Mouse (Mus musculus): ENCODE data around the gene Slc22a4.
A peak's percentile ranks its signal among the peaks of the same experiment; 100 is the strongest.

Slc22a4 gene

GRCm38 (mm10) chr11:54028044-54028951 lies at the start of gene Slc22a4:
Gene Slc22a4, minus strand, starts transcription at chr11:54028090.
- DNase-seq (ENCODE audit: low spot score): peak; percentile 82

- no peak for DNase-seq (ENCODE audit: low spot score)
Observed at GRCm38 (mm10) chr11:54076101-54076500, 48.2 kb upstream of the Slc22a4 start.

DNA sequence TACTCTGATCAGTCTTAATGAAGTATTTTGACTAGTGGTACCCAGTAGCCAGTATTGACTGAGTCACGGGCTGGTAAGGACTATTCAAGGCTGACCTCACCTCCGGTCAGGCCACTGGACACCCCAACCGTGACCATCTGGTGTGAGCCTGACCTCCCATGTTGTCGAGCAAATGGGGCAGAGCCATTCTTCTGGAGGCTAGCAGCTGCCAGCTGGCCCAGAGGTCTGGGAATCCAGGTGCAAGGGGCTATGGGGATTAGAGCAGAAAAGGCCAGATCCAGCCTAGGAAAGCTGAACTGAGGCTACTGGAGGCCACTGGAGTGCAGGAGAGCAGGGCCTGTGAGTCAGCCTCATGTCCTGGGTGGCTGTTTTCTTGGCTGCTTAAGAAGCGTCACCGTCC lies 47.5 kb upstream of the Slc22a4 start:
- DNase-seq (ENCODE audit: low spot score): peak; percentile 37

- DNase-seq (ENCODE audit: low spot score): peak; percentile 45
Observed at GRCm38 (mm10) chr11:54073291-54073690, 45.4 kb upstream of the Slc22a4 start.

DNA sequence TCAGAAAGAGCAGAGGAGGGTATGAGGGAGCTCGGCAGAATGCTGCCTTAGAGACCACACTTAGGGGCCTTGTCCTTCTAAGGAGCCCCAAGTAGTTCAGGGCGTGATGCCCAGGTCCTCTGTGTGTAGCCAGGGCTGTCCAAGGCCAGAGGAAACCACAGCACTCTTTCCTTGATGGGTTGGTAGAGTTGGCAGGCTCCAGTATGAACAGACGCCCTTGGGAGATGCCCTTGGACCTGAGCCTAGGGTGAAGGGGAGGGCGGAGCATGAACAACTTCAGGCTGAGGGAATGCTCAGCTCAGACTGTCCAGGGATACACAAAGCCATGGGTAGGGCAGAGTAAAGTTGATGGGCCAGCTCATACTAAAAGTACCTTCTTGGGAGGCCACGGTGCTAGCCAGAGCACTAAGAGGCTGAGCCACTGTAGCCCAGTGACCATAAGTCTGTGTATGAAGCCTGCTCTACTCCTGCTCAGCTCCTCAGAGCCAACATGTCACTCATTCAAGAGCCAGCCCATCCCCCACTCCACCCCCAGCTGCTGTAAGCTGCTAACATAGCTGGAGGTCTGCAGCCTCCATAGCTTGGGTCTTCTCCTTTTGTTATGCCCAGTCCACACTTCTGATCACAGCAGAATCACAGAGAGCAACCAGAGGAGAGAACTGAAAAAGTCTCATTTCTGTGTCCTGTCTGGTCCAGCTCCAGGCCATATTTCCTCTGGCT lies 44.0 kb upstream of the Slc22a4 start:
- peak; percentile 70 for DNase-seq (ENCODE audit: low spot score)

- peak; percentile 87 for DNase-seq (ENCODE audit: low spot score)
Observed at GRCm38 (mm10) chr11:54068520-54069371, 40.9 kb upstream of the Slc22a4 start, which contains the start of gene Pdlim4. Gene Pdlim4, minus strand, starts transcription at chr11:54069014.

DNA sequence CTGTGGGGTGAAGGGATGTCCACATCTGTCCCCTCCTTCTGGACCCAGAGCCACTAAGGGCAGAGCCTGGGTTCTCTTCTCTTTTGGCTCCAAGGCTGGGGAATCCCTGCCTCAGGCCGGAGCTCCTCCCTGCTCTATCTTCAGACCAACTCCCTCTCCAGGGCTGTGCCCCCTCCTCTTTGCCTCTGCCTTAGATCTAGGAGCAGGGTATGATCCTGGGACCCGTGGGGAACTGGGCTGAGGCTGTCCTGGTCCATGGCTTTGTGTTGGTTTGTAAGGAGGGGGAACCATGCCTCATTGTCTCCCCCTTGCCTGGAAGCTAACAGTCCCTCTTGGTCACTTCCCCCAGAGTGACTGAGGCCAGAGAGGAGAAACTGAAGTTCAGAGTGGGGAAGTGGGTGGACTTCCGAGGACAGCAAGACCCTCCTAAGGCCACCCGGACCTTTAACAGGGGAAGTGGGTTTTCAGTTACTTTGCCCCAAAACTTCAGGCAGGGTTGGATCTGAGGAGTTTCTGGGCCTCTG lies 40.2 kb upstream of the Slc22a4 start:
- no peak for DNase-seq (ENCODE audit: low spot score)

DNA sequence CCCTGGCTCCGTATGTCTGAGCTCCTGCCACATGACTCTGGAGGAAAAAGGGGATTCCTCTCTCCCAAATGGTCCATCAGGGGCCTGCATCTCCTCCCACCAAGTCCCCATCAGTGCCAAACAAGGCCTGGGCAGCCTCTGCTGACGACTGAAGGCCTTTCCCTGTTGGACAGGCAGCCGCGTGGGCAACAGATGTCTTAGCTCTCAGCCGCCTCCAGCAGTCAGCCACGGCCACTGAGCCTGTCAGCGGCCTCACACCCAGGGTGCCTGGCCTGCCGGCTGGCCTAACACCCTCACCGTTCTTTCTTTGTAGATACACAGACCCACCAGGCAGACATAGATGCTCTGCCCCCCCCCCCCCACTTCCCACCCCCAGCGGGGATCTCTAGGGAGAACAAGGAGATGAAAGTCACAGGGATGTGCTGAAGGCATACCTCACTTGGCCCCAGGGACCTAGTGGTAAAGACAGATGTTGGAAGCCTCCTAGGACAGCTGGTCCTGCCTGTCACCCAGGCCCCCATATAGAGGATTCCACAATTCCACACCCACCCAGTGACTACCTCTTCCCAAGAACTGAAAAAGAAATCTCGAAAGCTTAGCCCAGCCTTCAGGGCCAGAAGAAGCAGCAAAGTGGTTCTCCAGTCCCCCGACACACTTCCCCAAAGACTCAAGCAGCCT lies 39.6 kb upstream of the Slc22a4 start:
- DNase-seq (ENCODE audit: low spot score): no peak

- DNase-seq (ENCODE audit: low spot score): no peak
Observed at GRCm38 (mm10) chr11:54066400-54066799, 38.5 kb upstream of the Slc22a4 start.

DNA sequence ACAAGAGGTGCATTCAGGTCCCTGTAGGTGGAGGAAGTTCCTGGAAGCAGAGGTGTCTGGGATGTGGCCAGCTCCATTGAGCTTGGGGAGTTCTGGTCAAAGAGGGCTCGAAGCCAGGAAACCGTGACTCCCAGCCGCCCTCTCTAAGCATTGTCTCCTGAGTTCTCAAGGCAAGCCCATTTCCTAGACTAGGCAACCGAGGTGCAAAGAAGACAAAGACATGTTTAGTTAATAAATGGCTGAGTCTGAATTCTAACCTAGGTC lies 38.0 kb upstream of the Slc22a4 start:
- no peak for DNase-seq (ENCODE audit: low spot score)

DNA sequence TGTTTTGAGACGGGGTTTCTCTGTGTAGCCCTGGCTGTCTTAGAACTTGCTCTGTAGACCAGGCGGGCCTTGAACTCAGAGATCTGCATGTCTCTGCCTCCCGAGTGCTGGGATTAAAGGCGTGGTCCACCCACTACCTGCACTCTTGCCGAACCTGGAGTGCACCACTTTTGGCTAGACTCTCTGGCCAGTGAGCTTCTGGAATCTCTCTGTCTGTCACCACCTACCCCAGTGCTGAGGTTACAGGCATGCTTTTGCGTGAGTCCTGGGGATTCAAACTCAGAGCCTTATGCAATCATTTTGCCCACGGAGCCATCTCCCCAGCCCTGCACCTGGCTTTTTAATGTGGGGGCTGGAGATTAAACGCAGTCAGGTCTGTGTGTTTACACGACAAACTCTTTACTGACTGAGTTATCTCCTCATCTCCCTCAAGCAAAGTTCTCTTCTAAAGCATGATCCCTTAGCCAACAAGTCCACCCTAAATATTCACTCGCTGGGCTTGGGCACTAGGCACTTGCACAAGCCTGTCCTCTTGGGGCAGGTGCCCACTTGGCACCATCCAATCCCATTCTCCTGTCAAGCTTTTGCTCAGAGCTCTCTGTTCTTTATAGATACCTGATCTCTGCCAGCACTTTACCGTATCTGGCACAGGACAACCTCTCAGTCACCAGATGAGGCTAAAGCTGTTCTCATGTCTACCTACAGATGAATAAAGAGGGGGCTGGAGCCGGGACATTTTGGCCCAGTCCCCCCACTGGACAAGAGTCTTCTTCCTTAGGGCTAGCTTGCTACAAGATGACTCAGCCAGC lies 37.4 kb upstream of the Slc22a4 start:
- DNase-seq (ENCODE audit: low spot score): no peak

DNA sequence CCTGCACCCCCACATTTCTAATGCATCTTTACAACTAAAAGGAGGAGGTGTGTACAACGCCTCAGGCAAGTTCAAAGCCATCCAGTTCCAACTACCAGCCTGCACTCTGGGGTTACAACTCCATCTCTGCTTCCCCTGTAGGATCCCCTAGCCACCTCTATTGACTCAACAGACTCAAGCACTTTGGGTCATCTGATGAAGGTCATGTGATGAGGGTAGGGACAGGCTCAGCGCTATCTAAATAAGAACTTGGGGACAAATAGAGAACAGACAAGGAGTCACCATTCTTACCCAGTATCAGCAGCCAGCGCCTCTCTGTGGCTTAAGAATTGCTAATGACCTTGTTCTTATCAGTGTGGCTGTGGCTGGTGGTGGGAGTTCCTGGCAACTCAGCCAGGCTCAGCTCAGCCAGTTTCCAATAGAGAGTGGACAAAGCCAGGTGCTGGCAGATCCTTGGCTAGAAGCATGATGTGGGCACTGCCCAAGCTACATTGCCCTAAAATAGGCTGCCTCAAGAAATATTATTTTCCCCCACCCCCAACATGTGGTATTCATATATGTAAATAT lies 36.6 kb upstream of the Slc22a4 start:
- no peak for DNase-seq (ENCODE audit: low spot score)

DNA sequence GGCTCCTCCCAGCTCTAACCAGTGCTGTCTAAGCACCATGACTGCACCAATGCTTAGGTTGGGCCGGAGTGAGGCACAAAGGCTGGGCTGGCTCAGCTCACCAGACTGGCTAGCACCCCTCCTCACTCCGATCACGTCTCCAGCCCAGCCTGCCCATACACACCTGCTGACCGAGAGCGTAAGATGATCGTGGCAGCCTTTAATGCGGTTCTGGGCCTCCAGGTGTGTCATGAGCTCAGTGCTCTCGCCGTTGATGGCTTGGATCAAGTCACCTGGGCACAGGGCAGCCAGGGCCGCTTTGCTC lies 35.5 kb upstream of the Slc22a4 start:
- DNase-seq (ENCODE audit: low spot score): no peak

DNA sequence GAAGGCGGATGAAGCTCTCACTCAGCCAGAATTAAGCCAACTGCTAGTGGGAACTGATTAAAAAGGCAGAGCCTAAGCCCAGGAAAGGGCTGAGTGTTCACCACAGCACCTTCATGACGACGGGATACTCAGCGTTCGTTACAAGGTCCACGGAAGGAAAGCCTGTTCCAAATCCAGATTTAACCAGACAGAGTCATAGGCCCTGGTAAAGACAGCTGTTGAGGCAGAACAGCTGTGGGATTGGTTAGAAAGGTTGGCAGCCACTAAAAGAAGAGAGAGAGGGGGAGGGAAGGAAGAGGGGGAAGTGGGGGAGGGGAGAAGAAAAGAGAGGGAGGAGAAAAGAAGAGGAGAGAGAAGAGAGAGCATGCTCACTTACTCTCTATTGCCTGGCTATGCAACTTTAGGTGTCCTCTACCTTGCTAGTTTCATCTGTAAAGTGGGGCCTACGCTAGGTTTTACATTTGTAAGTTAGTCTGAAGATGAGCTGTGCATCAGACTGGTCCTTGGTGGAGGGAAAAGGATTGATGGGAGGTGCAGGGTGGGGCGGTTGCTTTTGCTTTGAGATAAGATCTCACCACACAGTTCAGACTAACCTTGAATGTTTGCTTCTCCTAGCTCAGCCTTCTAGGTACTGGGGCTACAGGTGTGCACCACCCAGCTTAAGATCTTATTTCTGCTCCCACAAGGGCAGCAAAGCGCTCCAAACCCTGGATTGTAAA lies 35.0 kb upstream of the Slc22a4 start:
- DNase-seq (ENCODE audit: low spot score): no peak

- no peak for DNase-seq (ENCODE audit: low spot score)
Observed at GRCm38 (mm10) chr11:54062086-54062752, 34.3 kb upstream of the Slc22a4 start.

DNA sequence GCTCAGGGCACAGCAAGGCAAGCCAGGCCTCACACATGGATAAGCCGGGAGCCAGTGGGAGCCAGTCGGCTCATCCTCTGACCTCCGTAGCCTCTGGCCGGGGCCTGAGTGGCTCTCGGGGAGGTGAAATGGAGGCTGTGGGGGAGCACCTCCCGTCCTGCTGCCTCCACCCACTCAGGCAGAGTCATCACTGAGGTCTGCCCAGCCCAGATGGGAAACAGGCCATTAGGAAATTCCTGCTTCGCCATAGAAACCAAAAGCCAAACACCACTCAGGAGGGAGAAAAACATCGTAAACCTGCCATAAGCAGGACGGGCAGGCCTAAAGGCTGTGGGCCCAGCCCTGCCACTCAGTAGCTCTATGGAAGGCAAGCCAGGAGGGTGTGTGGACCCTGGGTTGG lies 32.4 kb upstream of the Slc22a4 start:
- peak; percentile 57 for DNase-seq (ENCODE audit: low spot score)

DNA sequence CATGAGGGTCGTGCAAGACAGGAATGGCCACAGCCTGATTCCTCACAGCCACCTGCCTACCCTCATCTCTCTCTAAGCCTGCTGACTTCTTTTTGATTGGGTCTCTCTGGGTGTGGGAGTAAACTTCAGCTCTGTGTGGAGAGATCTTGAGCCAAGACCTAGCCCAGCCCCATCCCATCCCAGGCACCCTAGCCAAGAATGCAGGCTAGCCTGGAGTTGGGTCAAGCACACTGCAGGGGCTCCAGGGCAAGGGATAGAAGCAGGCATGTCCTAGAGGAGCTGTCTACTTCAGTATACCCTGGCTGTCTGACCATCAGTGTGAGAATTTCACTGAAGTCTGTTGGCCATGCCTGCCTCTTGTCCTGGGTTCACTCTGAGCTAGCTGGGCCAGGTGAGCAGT lies 31.6 kb upstream of the Slc22a4 start:
- no peak for DNase-seq (ENCODE audit: low spot score)

DNA sequence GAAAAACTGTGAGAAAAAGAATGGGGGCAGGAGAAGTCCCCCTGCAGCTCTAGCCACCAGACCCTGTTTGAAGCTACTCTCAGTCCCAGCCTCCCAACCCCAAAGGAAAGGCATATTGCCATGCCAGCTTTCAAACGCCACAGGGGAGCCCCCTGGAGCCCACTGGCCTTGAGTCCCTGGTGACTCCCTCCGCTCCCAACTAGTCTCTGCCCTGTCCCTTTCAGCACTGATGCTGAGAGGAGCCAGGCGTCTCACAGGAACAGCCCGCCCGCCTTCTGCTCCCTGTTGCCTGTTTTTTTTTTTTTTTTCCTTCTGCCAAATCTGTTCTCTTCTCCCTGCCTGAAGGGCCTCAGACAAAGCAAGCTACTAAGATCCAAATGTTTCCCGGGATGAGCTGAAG lies 30.8 kb upstream of the Slc22a4 start:
- peak; percentile 52 for DNase-seq (ENCODE audit: low spot score)

GRCm38 (mm10) chr11:54058056-54058617 lies 30.2 kb upstream of the Slc22a4 start:
- no peak for DNase-seq (ENCODE audit: low spot score)
